12 mouse cellular contexts compared by ENCODE assay signal in genomic region chr16:51985436-51985835, GRCm38 (mm10). TPM values are rescaled to one million over a fixed set of nuclear protein-coding genes. Genes with fewer than 3 reads are reported as not detected.
DNase-seq lines count a peak whose midpoint lies in the region; ATAC-seq lines count a peak whose summit lies in the region.
"Had no signal": no experiment of that assay in that cellular context is flagged by ENCODE, and none has a peak within 500 bp of the region (broad histone marks: within the 10 kb centered on the region; RNA-seq: fewer than 3 reads in every experiment).

No protein-coding gene starts in this region.

- H3K27ac ChIP-seq in heart, embryonic 11.5 days (ENCODE audit: low read depth, low read length) = no peak overlapping the region
- 0 out of 2 replicates have a peak overlapping the region, but pooled peaks have one; percentile 33 for H3K27ac ChIP-seq in brown adipose tissue, adult 24 weeks (replicated peaks; ENCODE audit: low read depth, low read length)
- H3K27ac ChIP-seq: midbrain, embryonic 15.5 days had no signal

- ATAC-seq in heart, embryonic 11.5 days (replicated peaks; ENCODE audit: insufficient number of reproducible peaks, low FRiP score, low TSS enrichment) = no peak
- ATAC-seq: midbrain, embryonic 15.5 days had no signal

- no peaks in the 10 kb centered on the region for H3K27me3 ChIP-seq in heart, embryonic 11.5 days (ENCODE audit: control insufficient read depth, insufficient read depth, low read length)
- H3K27me3 ChIP-seq: midbrain, embryonic 15.5 days had no signal

- DNase-seq in adrenal gland, adult (ENCODE audit: inconsistent age in 2 of 2, low spot score in 1 of 2) = peak; percentile 30 to 65
- no peak for DNase-seq in adrenal gland, postnatal 25 days
- peak; percentile 24 to 34 for DNase-seq in heart, adult 18-20 months
- peak; percentile 6 to 24 for DNase-seq in heart, postnatal 14 days
- DNase-seq in right cerebral cortex, postnatal 36 days (ENCODE audit: low spot score in 2 of 2) = no peak
- DNase-seq in thymus, postnatal 36 days = no peak
- DNase-seq: kidney, adult 11 months; spleen, adult 18-20 months had no signal

- H3K36me3 ChIP-seq in heart, embryonic 11.5 days (ENCODE audit: control insufficient read depth, insufficient read depth, low read length) = no peaks in the 10 kb centered on the region
- H3K36me3 ChIP-seq: midbrain, embryonic 15.5 days had no signal

- peaks cover 5% of the 10 kb centered on the region for H3K4me1 ChIP-seq in heart, embryonic 11.5 days (ENCODE audit: control insufficient read depth, insufficient read depth, low read length)
- H3K4me1 ChIP-seq in brown adipose tissue, adult 24 weeks (ENCODE audit: control insufficient read depth, insufficient read depth, insufficient read length, low read length) = peaks cover 7% of the 10 kb centered on the region; the same call in 1 of the 2 replicates
- H3K4me1 ChIP-seq: midbrain, embryonic 15.5 days had no signal

- H3K9ac ChIP-seq in heart, embryonic 11.5 days (ENCODE audit: low read depth, low read length) = no peak overlapping the region
- H3K9ac ChIP-seq: midbrain, embryonic 15.5 days had no signal

- no peak overlapping the region for H3K4me2 ChIP-seq in heart, embryonic 11.5 days
- H3K4me2 ChIP-seq: liver, embryonic 11.5 days; midbrain, embryonic 15.5 days had no signal

- no peak overlapping the region for H3K4me3 ChIP-seq in heart, embryonic 11.5 days (ENCODE audit: low read depth, low read length)
- no peak overlapping the region for H3K4me3 ChIP-seq in brown adipose tissue, adult 24 weeks (ENCODE audit: insufficient read depth, low read depth, low read length)
- H3K4me3 ChIP-seq: midbrain, embryonic 15.5 days had no signal

- intact Hi-C loops in heart, postnatal 14 days (cut with DNase I) = loop anchor here (5.0 kb wide), 1 partner anchor 47 kb away; the partner anchor contains the start of gene Cblb

- H3K9me3 ChIP-seq in heart, embryonic 11.5 days (replicated peaks; ENCODE audit: control insufficient read depth, low read length) = no peaks in the 10 kb centered on the region
- H3K9me3 ChIP-seq: midbrain, embryonic 15.5 days had no signal

- WGBS in heart, embryonic 11.5 days (ENCODE audit: insufficient replicate concordance) = 61% methylated on average over 8 of the region's 8 CpGs

RNA-seq across cellular contexts. Expression of gene Cblb, which starts 45.6 kb away (rescaled TPM):
- total RNA-seq in adrenal gland, postnatal 25 days (2021) = 28.5 and 29.7 TPM in 2 replicates
- 10 to 100 TPM; 10.9 to 14.4 TPM for total RNA-seq in heart, adult 18-20 months (2021)
- polyA plus RNA-seq in heart, embryonic 11.5 days (2014; fragmentation: Nextera tagmentation; extraction: Ambion mirVana) = 15.3 and 17.4 TPM in 2 replicates
- polyA plus RNA-seq in brown adipose tissue, adult 24 weeks (2012; ENCODE audit: insufficient read depth, insufficient read length, missing spikeins) = 6.6 and 8.0 TPM in 2 replicates
- total RNA-seq in heart, postnatal 14 days (2021) = 10 to 100 TPM; 17.5 to 17.7 TPM

Comparison
In these comparisons a context has a peak if more than half of its experiments do, and no peak if none do; other contexts are left out.
1. DNase-seq: peak in adrenal gland, adult (2 of 2), heart, adult 18-20 months (2 of 2) and heart, postnatal 14 days (2 of 2); none in adrenal gland, postnatal 25 days (single experiment), right cerebral cortex, postnatal 36 days (0 of 2) and thymus, postnatal 36 days (0 of 2).